ENCODE assay signal across 9 mouse cellular contexts in genomic region chr15:102103371-102103946, GRCm38 (mm10). TPM values are rescaled to one million over a fixed set of nuclear protein-coding genes. Genes with fewer than 3 reads are reported as not detected.
A peak's percentile ranks its signal among the peaks of the same experiment; 100 is the strongest.
DNase-seq lines count a peak whose midpoint lies in the region; ATAC-seq and TF ChIP-seq lines count a peak whose summit lies in the region.
"Had no signal": no experiment of that assay in that cellular context is flagged by ENCODE, and none has a peak within 500 bp of the region (broad histone marks: within the 10 kb centered on the region; RNA-seq: fewer than 3 reads in every experiment).

No protein-coding gene starts in this region.

- peaks cover 18% of the 10 kb centered on the region; the same call in 1 of the 2 replicates for H3K27me3 ChIP-seq in forebrain, embryonic 15.5 days
- H3K27me3 ChIP-seq in hindbrain, postnatal 0 days (ENCODE audit: insufficient read depth, low read length), result no peaks in the 10 kb centered on the region
- no peaks in the 10 kb centered on the region for H3K27me3 ChIP-seq in stomach, embryonic 14.5 days (ENCODE audit: control insufficient read depth, insufficient read depth, low read length)

- peak; percentile 92 for TF ChIP-seq POLR2A in lung, adult 2 months (IDR thresholded peaks at IDR 0.05; ENCODE audit: borderline replicate concordance, extremely low read depth, low read depth, low read length)

- H3K4me3 ChIP-seq in layer of hippocampus, adult 2 months, result peak overlapping the region; percentile 43
- H3K4me3 ChIP-seq in forebrain, embryonic 15.5 days, result peak overlapping the region; percentile 16
- H3K4me3 ChIP-seq in hindbrain, postnatal 0 days (ENCODE audit: low read length), result peak overlapping the region; percentile 20
- peak overlapping the region; percentile 69 for H3K4me3 ChIP-seq in lung, adult 2 months (replicated peaks; ENCODE audit: extremely low read depth, low read depth, low read length)
- H3K4me3 ChIP-seq in stomach, embryonic 14.5 days (ENCODE audit: low read depth, low read length), result peak overlapping the region; percentile 61

- H3K9ac ChIP-seq in forebrain, embryonic 15.5 days (replicated peaks), result 0 out of 2 replicates have a peak overlapping the region, but pooled peaks have one; percentile 5
- peak overlapping the region; percentile 44; the same call in 1 of the 2 replicates for H3K9ac ChIP-seq in hindbrain, postnatal 0 days (replicated peaks; ENCODE audit: low read length)
- peak overlapping the region; percentile 58; the same call in 1 of the 2 replicates for H3K9ac ChIP-seq in stomach, embryonic 14.5 days (replicated peaks; ENCODE audit: low read depth, low read length)

- TF ChIP-seq CTCF in layer of hippocampus, adult 2 months (conservative IDR thresholded peaks at IDR 0.05), result no peak
- TF ChIP-seq CTCF in hindbrain, postnatal 0 days (IDR thresholded peaks at IDR 0.05; ENCODE audit: low read depth), result no peak
- TF ChIP-seq CTCF in lung, adult 2 months (IDR thresholded peaks at IDR 0.05; ENCODE audit: insufficient read depth, low read length), result no peak

- no peak for DNase-seq in layer of hippocampus, adult 2 months (ENCODE audit: low spot score in 2 of 2)
- no peak for DNase-seq in layer of hippocampus, adult 9-10 months (ENCODE audit: low spot score)
- no peak for DNase-seq in hindbrain, postnatal 0 days (ENCODE audit: low spot score)
- DNase-seq in lung, adult 2 months, result peak; percentile 69
- DNase-seq in cerebellum, postnatal 4 days (ENCODE audit: low spot score in 2 of 2), result no peak
- no peak for DNase-seq in spleen, postnatal 14 days (ENCODE audit: low spot score in 2 of 2)

- ATAC-seq in forebrain, embryonic 15.5 days (replicated peaks), result no peak
- no peak for ATAC-seq in hindbrain, postnatal 0 days
- ATAC-seq in stomach, embryonic 14.5 days (ENCODE audit: insufficient number of reproducible peaks, insufficient read depth, low FRiP score, low read depth), result no peak

- 7% methylated on average over 14 of the region's 14 CpGs for WGBS in forebrain, embryonic 15.5 days
- WGBS in hindbrain, postnatal 0 days, result 11% methylated on average over 14 of the region's 14 CpGs
- 18% methylated on average over 14 of the region's 14 CpGs for WGBS in lung, adult 2 months
- WGBS in stomach, embryonic 14.5 days, result 9% methylated on average over 14 of the region's 14 CpGs

- no peaks in the 10 kb centered on the region for H3K9me3 ChIP-seq in forebrain, embryonic 15.5 days
- no peaks in the 10 kb centered on the region for H3K9me3 ChIP-seq in hindbrain, postnatal 0 days (ENCODE audit: low read length)
- no peaks in the 10 kb centered on the region for H3K9me3 ChIP-seq in stomach, embryonic 14.5 days (ENCODE audit: control insufficient read depth, low read depth, low read length)

- no peak overlapping the region for H3K4me2 ChIP-seq in forebrain, embryonic 15.5 days (replicated peaks)
- peak overlapping the region; percentile 40 for H3K4me2 ChIP-seq in hindbrain, postnatal 0 days (ENCODE audit: low read depth, low read length)
- peak overlapping the region; percentile 84 for H3K4me2 ChIP-seq in stomach, embryonic 14.5 days (replicated peaks; ENCODE audit: low read depth, low read length)

- 0 out of 2 replicates have a peak, but pooled peaks cover 2% of the 10 kb centered on the region for H3K36me3 ChIP-seq in forebrain, embryonic 15.5 days
- no peaks in the 10 kb centered on the region for H3K36me3 ChIP-seq in hindbrain, postnatal 0 days (ENCODE audit: insufficient read depth, low read length)
- peaks cover 21% of the 10 kb centered on the region; the same call in 1 of the 2 replicates for H3K36me3 ChIP-seq in stomach, embryonic 14.5 days (ENCODE audit: control insufficient read depth, insufficient read depth, low read length)

- peak overlapping the region; percentile 89 for H3K27ac ChIP-seq in layer of hippocampus, adult 2 months
- peak overlapping the region; percentile 42 for H3K27ac ChIP-seq in forebrain, embryonic 15.5 days (replicated peaks)
- H3K27ac ChIP-seq in hindbrain, postnatal 0 days, result peak overlapping the region; percentile 78
- peak overlapping the region; percentile 99 for H3K27ac ChIP-seq in stomach, embryonic 14.5 days (ENCODE audit: low read length)

- peaks cover 48% of the 10 kb centered on the region for H3K4me1 ChIP-seq in forebrain, embryonic 15.5 days
- peaks cover 23% of the 10 kb centered on the region for H3K4me1 ChIP-seq in hindbrain, postnatal 0 days (ENCODE audit: insufficient read depth, low read length)
- H3K4me1 ChIP-seq in lung, adult 2 months (ENCODE audit: control insufficient read depth, insufficient read depth, low read length), result peaks cover 37% of the 10 kb centered on the region
- H3K4me1 ChIP-seq in stomach, embryonic 14.5 days (ENCODE audit: control insufficient read depth, insufficient read depth, low read length), result peaks cover 74% of the 10 kb centered on the region

RNA-seq across cellular contexts. Expression of gene Tns2, which starts 3.2 kb away (rescaled TPM):
- total RNA-seq in layer of hippocampus, adult 2 months (2021), result 10 to 100 TPM; 18.4 to 25.0 TPM
- 4.9 and 6.9 TPM in 2 replicates for polyA plus RNA-seq in forebrain, embryonic 15.5 days (2015; fragmentation: Nextera tagmentation; extraction: Ambion mirVana)
- 9.2 TPM in 2 replicates for total RNA-seq in hindbrain, postnatal 0 days (2014; rRNA removed)
- 5.5 and 6.2 TPM in 2 replicates for polyA plus RNA-seq in hindbrain, postnatal 0 days (2015; fragmentation: Nextera tagmentation; extraction: Ambion mirVana)
- polyA plus RNA-seq in lung, adult 2 months (2012; rRNA removed), result 255 and 329 TPM in 2 replicates
- 42.6 and 48.5 TPM in 2 replicates for polyA plus RNA-seq in stomach, embryonic 14.5 days (2014; fragmentation: Nextera tagmentation; extraction: Ambion mirVana)

RNA-seq across cellular contexts. Expression of gene Eif4b, which starts 29.9 kb away (rescaled TPM):
- total RNA-seq in layer of hippocampus, adult 2 months (2021), result 100 to 1,000 TPM; 196 to 199 TPM
- polyA plus RNA-seq in forebrain, embryonic 15.5 days (2015; fragmentation: Nextera tagmentation; extraction: Ambion mirVana), result 98.9 and 99.5 TPM in 2 replicates
- total RNA-seq in hindbrain, postnatal 0 days (2014; rRNA removed), result 114 and 121 TPM in 2 replicates
- polyA plus RNA-seq in hindbrain, postnatal 0 days (2015; fragmentation: Nextera tagmentation; extraction: Ambion mirVana), result 63.4 and 65.1 TPM in 2 replicates
- polyA plus RNA-seq in lung, adult 2 months (2012; rRNA removed), result 47.3 and 87.1 TPM in 2 replicates
- 129 and 134 TPM in 2 replicates for polyA plus RNA-seq in stomach, embryonic 14.5 days (2014; fragmentation: Nextera tagmentation; extraction: Ambion mirVana)

RNA-seq across cellular contexts. Expression of gene Spryd3, which starts 32.6 kb away (rescaled TPM):
- total RNA-seq in layer of hippocampus, adult 2 months (2021), result 100 to 1,000 TPM; 151 to 155 TPM
- 38.2 and 42.9 TPM in 2 replicates for polyA plus RNA-seq in forebrain, embryonic 15.5 days (2015; fragmentation: Nextera tagmentation; extraction: Ambion mirVana)
- 113 and 118 TPM in 2 replicates for total RNA-seq in hindbrain, postnatal 0 days (2014; rRNA removed)
- polyA plus RNA-seq in hindbrain, postnatal 0 days (2015; fragmentation: Nextera tagmentation; extraction: Ambion mirVana), result 98.6 and 110 TPM in 2 replicates
- polyA plus RNA-seq in lung, adult 2 months (2012; rRNA removed), result 40.8 and 55.2 TPM in 2 replicates
- 15.2 and 16.7 TPM in 2 replicates for polyA plus RNA-seq in stomach, embryonic 14.5 days (2014; fragmentation: Nextera tagmentation; extraction: Ambion mirVana)

RNA-seq across cellular contexts. Expression of gene Igfbp6, which starts 40.7 kb away (rescaled TPM):
- total RNA-seq in layer of hippocampus, adult 2 months (2021), result 1 to 10 TPM; 6.9 to 7.7 TPM
- 1.2 and 1.4 TPM in 2 replicates for polyA plus RNA-seq in forebrain, embryonic 15.5 days (2015; fragmentation: Nextera tagmentation; extraction: Ambion mirVana)
- total RNA-seq in hindbrain, postnatal 0 days (2014; rRNA removed), result 5.6 and 12.8 TPM in 2 replicates
- 9.7 and 11.5 TPM in 2 replicates for polyA plus RNA-seq in hindbrain, postnatal 0 days (2015; fragmentation: Nextera tagmentation; extraction: Ambion mirVana)
- 337 and 400 TPM in 2 replicates for polyA plus RNA-seq in lung, adult 2 months (2012; rRNA removed)
- polyA plus RNA-seq in stomach, embryonic 14.5 days (2014; fragmentation: Nextera tagmentation; extraction: Ambion mirVana), result 12.4 and 13.1 TPM in 2 replicates

RNA-seq across cellular contexts. Expression of gene Soat2, which starts 46.9 kb away (rescaled TPM):
- not detected for total RNA-seq in layer of hippocampus, adult 2 months (2021)
- not detected in 2 replicates for polyA plus RNA-seq in forebrain, embryonic 15.5 days (2015; fragmentation: Nextera tagmentation; extraction: Ambion mirVana)
- total RNA-seq in hindbrain, postnatal 0 days (2014; rRNA removed), result 0.16 TPM in 1 of 2 replicates, not detected in the other
- polyA plus RNA-seq in hindbrain, postnatal 0 days (2015; fragmentation: Nextera tagmentation; extraction: Ambion mirVana), result 0.09 TPM in 1 of 2 replicates, not detected in the other
- polyA plus RNA-seq in lung, adult 2 months (2012; rRNA removed), result 1.1 and 1.2 TPM in 2 replicates
- polyA plus RNA-seq in stomach, embryonic 14.5 days (2014; fragmentation: Nextera tagmentation; extraction: Ambion mirVana), result 2.1 and 2.2 TPM in 2 replicates
- total RNA-seq: heart, postnatal 36 days had no signal

Comparison
In these comparisons a context has a peak if more than half of its experiments do, and no peak if none do; other contexts are left out.
1. H3K27ac ChIP-seq: peak in every context shown above with its lines; median percentile 99 in stomach, embryonic 14.5 days; 89 in layer of hippocampus, adult 2 months; 78 in hindbrain, postnatal 0 days; 42 in forebrain, embryonic 15.5 days.
2. H3K4me3 ChIP-seq: peak in every context shown above with its lines; median percentile 69 in lung, adult 2 months; 61 in stomach, embryonic 14.5 days; 43 in layer of hippocampus, adult 2 months; 20 in hindbrain, postnatal 0 days; 16 in forebrain, embryonic 15.5 days.
3. H3K9ac ChIP-seq: peak in every context shown above with its lines; median percentile 58 in stomach, embryonic 14.5 days; 44 in hindbrain, postnatal 0 days; 5 in forebrain, embryonic 15.5 days.